Mouse (Mus musculus) stomach, embryonic 15.5 days (tissue): Measurements from ENCODE around the gene Efna4. TPM values are rescaled to one million over a fixed set of nuclear protein-coding genes. Genes with fewer than 3 reads are reported as not detected.

Experiments
- ATAC-seq: fragments of 200-750 bp; cut with Nextera tagmentation; 2 replicates; pipeline ENCODE4 v1.8.0; 2017; ENCODE audit warnings: low read depth, moderate number of reproducible peaks, moderate TSS enrichment; ENCODE audit not compliant: insufficient read depth, low FRiP score
- H3K27ac ChIP-seq: fragments of 300-500 bp; sonication (generic); 2 replicates; pipeline ENCODE4 v1.5.1; 2015; ENCODE audit warnings: mild to moderate bottlenecking, inconsistent platforms
- H3K27me3 ChIP-seq: fragments of 300-500 bp; sonication (generic); replicated peaks from 2 replicates; pipeline ENCODE4 v1.6.1; 2015; ENCODE audit warnings: inconsistent platforms
- H3K36me3 ChIP-seq: fragments of 300-500 bp; sonication (generic); 2 replicates; pipeline ENCODE4 v1.6.1; 2015; ENCODE audit warnings: inconsistent platforms
- H3K4me1 ChIP-seq: fragments of 300-500 bp; sonication (generic); 2 replicates; pipeline ENCODE4 v1.6.1; 2015; ENCODE audit warnings: inconsistent platforms
- H3K4me2 ChIP-seq: fragments of 300-500 bp; sonication (generic); 2 replicates; pipeline ENCODE4 v1.6.1; 2015; ENCODE audit warnings: mild to moderate bottlenecking, inconsistent platforms
- H3K4me3 ChIP-seq: fragments of 300-500 bp; sonication (generic); replicated peaks from 2 replicates; pipeline ENCODE4 v1.5.1; 2015; ENCODE audit warnings: inconsistent platforms
- H3K9ac ChIP-seq: fragments of 300-500 bp; sonication (generic); 2 replicates; pipeline ENCODE4 v1.6.1; 2015; ENCODE audit warnings: inconsistent platforms
- H3K9me3 ChIP-seq: fragments of 300-500 bp; sonication (generic); 2 replicates; pipeline ENCODE4 v1.6.1; 2016; ENCODE audit warnings: inconsistent platforms
- WGBS: fragments of 180-500 bp; shearing (Covaris S2); methylation state at CpG from one replicate; pipeline ENCODE4 v1.1.7; 2015; 5-methylcytosine and 5-hydroxymethylcytosine counted together
- polyA plus RNA-seq: library from polyadenylated mRNA; unstranded; fragments of >200 nt; fragmentation: Nextera tagmentation; extraction: Ambion mirVana; gene quantifications from 2 replicates; pipeline ENCODE4 v1.2.1, GENCODE M21; 2015

Gene Efna4
- polyA plus RNA-seq, 1 experiment from 2014 or later, result 17.9 TPM

- Histone ChIP-seq H3K27ac (peak overlapping the region; percentile 61), H3K27me3 (no peaks in the 10 kb centered on the region), H3K9ac (no peak overlapping the region), H3K4me1 (peaks cover 24% of the 10 kb centered on the region), H3K4me2 (no peak overlapping the region; the same call in 1 of the 2 replicates), H3K9me3 (no peaks in the 10 kb centered on the region), H3K36me3 (no peaks in the 10 kb centered on the region), H3K4me3 (no peak overlapping the region)
- 87% methylated on average over 31 of the region's 31 CpGs for WGBS
- no peak for ATAC-seq
These were observed 41.7 kb upstream of the Efna4 start for GRCm38 (mm10) chr3:89379388-89380131.

GRCm38 (mm10) chr3:89378394-89379067, 40.7 kb upstream of the Efna4 start:
- WGBS, result 1% methylated on average over 27 of the region's 29 CpGs
- H3K27ac ChIP-seq, result peak overlapping the region; percentile 61
- H3K4me2 ChIP-seq, result peak overlapping the region; percentile 74
- H3K27me3 ChIP-seq, result no peaks in the 10 kb centered on the region
- peak; percentile 91 for ATAC-seq
- no peaks in the 10 kb centered on the region for H3K9me3 ChIP-seq
- H3K9ac ChIP-seq, result peak overlapping the region; percentile 37
- H3K36me3 ChIP-seq, result no peaks in the 10 kb centered on the region
- H3K4me3 ChIP-seq, result peak overlapping the region; percentile 54
- peaks cover 18% of the 10 kb centered on the region for H3K4me1 ChIP-seq

- Histone ChIP-seq H3K9me3 (no peaks in the 10 kb centered on the region), H3K4me3 (peak overlapping the region; percentile 54; the same call in 1 of the 2 replicates), H3K4me1 (peaks cover 21% of the 10 kb centered on the region), H3K27ac (peak overlapping the region; percentile 61; the same call in 1 of the 2 replicates), H3K36me3 (no peaks in the 10 kb centered on the region), H3K27me3 (no peaks in the 10 kb centered on the region), H3K9ac (0 out of 2 replicates have a peak overlapping the region, but pooled peaks have one; percentile 37), H3K4me2 (peak overlapping the region; percentile 74)
- WGBS, result 73% methylated on average over 4 of the region's 4 CpGs
- ATAC-seq, result no peak
These were observed 40.0 kb upstream of the Efna4 start for GRCm38 (mm10) chr3:89377831-89378230.

GRCm38 (mm10) chr3:89373581-89374231, 35.9 kb upstream of the Efna4 start:
- Histone ChIP-seq H3K4me3 (no peak overlapping the region), H3K4me2 (no peak overlapping the region), H3K9me3 (no peaks in the 10 kb centered on the region), H3K9ac (no peak overlapping the region), H3K36me3 (no peaks in the 10 kb centered on the region), H3K27ac (0 out of 2 replicates have a peak overlapping the region, but pooled peaks have one; percentile 16), H3K27me3 (no peaks in the 10 kb centered on the region), H3K4me1 (peaks cover 14% of the 10 kb centered on the region)
- no peak for ATAC-seq
- 39% methylated on average over 5 of the region's 5 CpGs for WGBS

- no peak overlapping the region for H3K27ac ChIP-seq
- 0 out of 2 replicates have a peak, but pooled peaks cover 3% of the 10 kb centered on the region for H3K4me1 ChIP-seq
- no peaks in the 10 kb centered on the region for H3K27me3 ChIP-seq
- no peak for ATAC-seq
- H3K36me3 ChIP-seq, result no peaks in the 10 kb centered on the region
- H3K9ac ChIP-seq, result no peak overlapping the region
- H3K4me3 ChIP-seq, result no peak overlapping the region
- WGBS, result 53% methylated on average over 11 of the region's 11 CpGs
- no peaks in the 10 kb centered on the region for H3K9me3 ChIP-seq
- H3K4me2 ChIP-seq, result no peak overlapping the region
These were observed 29.5 kb upstream of the Efna4 start for GRCm38 (mm10) chr3:89367338-89367737.

- 67% methylated on average over 20 of the region's 20 CpGs for WGBS
- ATAC-seq, result 0 out of 2 replicates have a peak, but pooled peaks have one; percentile 19
- Histone ChIP-seq H3K4me2 (no peak overlapping the region), H3K9me3 (no peaks in the 10 kb centered on the region), H3K36me3 (no peaks in the 10 kb centered on the region), H3K4me1 (0 out of 2 replicates have a peak, but pooled peaks cover 3% of the 10 kb centered on the region), H3K27ac (no peak overlapping the region), H3K27me3 (no peaks in the 10 kb centered on the region), H3K4me3 (no peak overlapping the region), H3K9ac (no peak overlapping the region)
These were observed 27.9 kb upstream of the Efna4 start for GRCm38 (mm10) chr3:89365486-89366414.

- H3K36me3 ChIP-seq, result no peaks in the 10 kb centered on the region
- no peak within 1 kb of the TSS for H3K9ac ChIP-seq
- H3K27ac ChIP-seq, result no peak within 1 kb of the TSS
- H3K4me3 ChIP-seq, result no peak within 1 kb of the TSS
- 0 out of 2 replicates have a peak, but pooled peaks cover 3% of the 10 kb centered on the region for H3K4me1 ChIP-seq
- H3K27me3 ChIP-seq, result no peaks in the 10 kb centered on the region
- no peak for ATAC-seq
- 84% methylated on average over 11 of the region's 11 CpGs for WGBS
- no peak within 1 kb of the TSS for H3K4me2 ChIP-seq
- H3K9me3 ChIP-seq, result no peaks in the 10 kb centered on the region
These were observed 27.3 kb upstream of the Efna4 start, which contains the start of gene Dcst1 for GRCm38 (mm10) chr3:89365153-89365485. Gene Dcst1 (minus strand): TSS chr3:89365253.

GRCm38 (mm10) chr3:89364631-89365030, 26.8 kb upstream of the Efna4 start:
- H3K9me3 ChIP-seq, result no peaks in the 10 kb centered on the region
- no peak overlapping the region for H3K4me2 ChIP-seq
- 0 out of 2 replicates have a peak, but pooled peaks cover 3% of the 10 kb centered on the region for H3K4me1 ChIP-seq
- no peaks in the 10 kb centered on the region for H3K27me3 ChIP-seq
- no peak overlapping the region for H3K27ac ChIP-seq
- 70% methylated on average over 8 of the region's 8 CpGs for WGBS
- no peaks in the 10 kb centered on the region for H3K36me3 ChIP-seq
- H3K9ac ChIP-seq, result no peak overlapping the region
- no peak overlapping the region for H3K4me3 ChIP-seq
- no peak for ATAC-seq

GRCm38 (mm10) chr3:89361675-89362074, 23.8 kb upstream of the Efna4 start, which contains the start of gene Dcst2:
Gene Dcst2 (plus strand): TSS chr3:89361975.
- no peak within 1 kb of the TSS for H3K9ac ChIP-seq
- H3K4me1 ChIP-seq, result 0 out of 2 replicates have a peak, but pooled peaks cover 3% of the 10 kb centered on the region
- H3K4me2 ChIP-seq, result no peak within 1 kb of the TSS
- WGBS, result 80% methylated on average over 7 of the region's 7 CpGs
- no peaks in the 10 kb centered on the region for H3K36me3 ChIP-seq
- no peak within 1 kb of the TSS for H3K4me3 ChIP-seq
- H3K9me3 ChIP-seq, result no peaks in the 10 kb centered on the region
- H3K27ac ChIP-seq, result no peak within 1 kb of the TSS
- no peak for ATAC-seq
- no peaks in the 10 kb centered on the region for H3K27me3 ChIP-seq

- ATAC-seq, result no peak
- Histone ChIP-seq H3K9ac (no peak overlapping the region), H3K36me3 (no peaks in the 10 kb centered on the region), H3K27ac (no peak overlapping the region), H3K27me3 (no peaks in the 10 kb centered on the region), H3K4me3 (no peak overlapping the region), H3K4me1 (peaks cover 2% of the 10 kb centered on the region; the same call in 1 of the 2 replicates), H3K9me3 (no peaks in the 10 kb centered on the region), H3K4me2 (no peak overlapping the region)
- 72% methylated on average over 3 of the region's 3 CpGs for WGBS
These were observed 22.4 kb upstream of the Efna4 start for GRCm38 (mm10) chr3:89360237-89360636.

- Histone ChIP-seq H3K4me1 (peaks cover 5% of the 10 kb centered on the region; the same call in 1 of the 2 replicates), H3K27me3 (no peaks in the 10 kb centered on the region), H3K27ac (no peak overlapping the region), H3K4me3 (no peak overlapping the region), H3K4me2 (no peak overlapping the region), H3K9ac (no peak overlapping the region), H3K36me3 (no peaks in the 10 kb centered on the region), H3K9me3 (no peaks in the 10 kb centered on the region)
- ATAC-seq, result no peak
- 50% methylated on average over 6 of the region's 6 CpGs for WGBS
These were observed 21.8 kb upstream of the Efna4 start for GRCm38 (mm10) chr3:89359630-89360029.
